Mouse (Mus musculus) hindbrain, embryonic 10.5 days (tissue): ENCODE measurements around the gene Sergef. TPM values are rescaled to one million over a fixed set of nuclear protein-coding genes. Genes with fewer than 3 reads are reported as not detected.

ENCODE experiments used
- DNase-seq: peaks from one replicate; pipeline ENCODE4 v3.0.0-alpha.2; 2017; ENCODE audit warnings: low spot score
- H3K27ac ChIP-seq: fragments of 300-500 bp; sonication (generic); 2 replicates; pipeline ENCODE4 v1.5.1; 2016; ENCODE audit warnings: mild to moderate bottlenecking, moderate library complexity
- H3K27me3 ChIP-seq: fragments of 300-500 bp; sonication (generic); 2 replicates; pipeline ENCODE4 v1.6.1; 2016; ENCODE audit warnings: mild to moderate bottlenecking; ENCODE audit not compliant: poor library complexity, insufficient read depth, severe bottlenecking
- H3K36me3 ChIP-seq: fragments of 300-500 bp; sonication (generic); 2 replicates; pipeline ENCODE4 v1.6.1; 2016; ENCODE audit warnings: mild to moderate bottlenecking, moderate library complexity
- H3K4me1 ChIP-seq: fragments of 300-500 bp; sonication (generic); replicated peaks from 2 replicates; pipeline ENCODE4 v1.6.1; 2016; ENCODE audit warnings: mild to moderate bottlenecking
- H3K4me3 ChIP-seq: fragments of 300-500 bp; sonication (generic); 2 replicates; pipeline ENCODE4 v1.5.1; 2016; ENCODE audit warnings: mild to moderate bottlenecking, moderate library complexity
- H3K9me3 ChIP-seq: fragments of 300-500 bp; sonication (generic); 2 replicates; pipeline ENCODE4 v1.6.1; 2016; ENCODE audit warnings: mild to moderate bottlenecking, moderate library complexity
- WGBS: fragments of 180-500 bp; shearing (Covaris S2); methylation state at CpG from one replicate; pipeline ENCODE4 v1.1.7; 2016; 5-methylcytosine and 5-hydroxymethylcytosine counted together
- polyA plus RNA-seq: library from polyadenylated mRNA; unstranded; fragments of >200 nt; fragmentation: Nextera tagmentation; extraction: Ambion mirVana; gene quantifications from 2 replicates; pipeline ENCODE4 v1.2.1, GENCODE M21; 2016

The Sergef gene
- polyA plus RNA-seq, 1 experiment from 2014 or later, result 18.7 TPM

DNA sequence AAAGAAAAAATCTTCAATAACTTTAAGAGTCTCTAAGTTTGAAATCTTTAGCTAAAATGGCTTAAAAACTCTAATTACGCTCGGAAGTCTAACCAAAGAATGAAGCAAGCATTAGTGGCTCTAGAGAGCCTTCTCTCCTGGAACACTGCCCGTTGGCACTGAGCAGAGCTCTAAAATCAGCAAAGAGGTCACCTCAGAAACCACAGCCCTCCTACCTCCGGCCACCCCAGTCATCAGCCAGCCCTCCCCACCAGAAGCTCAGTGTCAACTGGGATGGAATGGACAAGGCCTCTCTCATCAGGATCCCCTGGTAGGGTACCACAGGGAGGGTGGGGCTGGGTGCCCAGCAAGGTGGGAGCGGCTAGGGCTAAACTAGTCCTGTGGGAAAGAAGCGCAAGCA lies 80.0 kb downstream of the Sergef start:
- H3K27ac ChIP-seq, result no peak overlapping the region
- 95% methylated on average over 6 of the region's 6 CpGs for WGBS
- H3K36me3 ChIP-seq, result peaks cover 5% of the 10 kb centered on the region; the same call in 1 of the 2 replicates
- H3K4me3 ChIP-seq, result no peak overlapping the region
- DNase-seq, result no peak
- no peaks in the 10 kb centered on the region for H3K27me3 ChIP-seq
- no peaks in the 10 kb centered on the region; the same call in 1 of the 2 replicates for H3K9me3 ChIP-seq
- H3K4me1 ChIP-seq, result peaks cover 27% of the 10 kb centered on the region

DNA sequence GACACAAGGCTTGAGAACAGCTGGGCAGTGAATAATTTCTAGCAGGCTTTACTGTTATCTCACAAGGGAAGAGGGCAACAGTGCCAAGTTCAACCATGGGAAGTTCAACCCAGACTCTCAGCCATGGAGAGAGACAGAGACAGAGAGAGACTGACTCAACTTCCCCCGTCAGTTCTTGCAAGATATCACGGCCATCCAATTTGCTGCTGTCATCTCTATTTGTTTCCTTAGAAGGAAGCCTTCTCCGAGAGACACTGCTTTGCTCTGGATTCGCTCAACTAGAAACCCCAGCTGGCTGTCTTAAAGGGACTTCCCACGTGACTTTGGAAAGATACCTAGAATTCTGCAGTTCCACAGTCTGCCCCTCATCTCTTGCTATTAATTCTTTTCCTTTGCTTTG lies 80.6 kb downstream of the Sergef start:
- Histone ChIP-seq H3K9me3 (no peaks in the 10 kb centered on the region), H3K36me3 (0 out of 2 replicates have a peak, but pooled peaks cover 2% of the 10 kb centered on the region), H3K4me3 (no peak overlapping the region), H3K27ac (no peak overlapping the region), H3K27me3 (no peaks in the 10 kb centered on the region), H3K4me1 (peaks cover 33% of the 10 kb centered on the region)
- whole genome bisulfite sequencing, result 82% methylated on average over 5 of the region's 5 CpGs
- DNase-seq, result no peak

DNA sequence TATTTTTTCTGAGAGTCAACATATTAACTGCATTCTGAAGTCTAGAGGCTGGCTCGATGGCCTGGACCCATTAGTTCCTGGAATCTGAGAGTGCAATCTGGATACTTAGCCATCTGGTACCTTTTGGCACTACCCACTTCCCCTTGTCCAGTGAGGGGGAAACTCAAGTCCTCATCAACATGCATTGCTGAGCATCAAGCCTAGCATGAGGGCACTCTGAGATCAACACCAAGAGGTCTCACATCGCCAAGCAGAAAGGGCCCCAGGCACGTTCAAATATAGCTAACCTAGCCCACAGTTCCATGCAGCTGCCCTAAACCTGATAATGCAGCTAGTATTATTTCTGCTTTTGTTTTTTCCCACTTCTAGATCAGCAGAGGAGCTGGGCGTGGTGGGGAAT lies 81.6 kb downstream of the Sergef start:
- H3K4me3 ChIP-seq, result no peak overlapping the region
- H3K4me1 ChIP-seq, result peaks cover 39% of the 10 kb centered on the region
- H3K9me3 ChIP-seq, result no peaks in the 10 kb centered on the region
- no peaks in the 10 kb centered on the region for H3K36me3 ChIP-seq
- H3K27ac ChIP-seq, result no peak overlapping the region
- no peak for DNase-seq
- WGBS, result 91% methylated on average over 4 of the region's 4 CpGs
- H3K27me3 ChIP-seq, result no peaks in the 10 kb centered on the region

DNA sequence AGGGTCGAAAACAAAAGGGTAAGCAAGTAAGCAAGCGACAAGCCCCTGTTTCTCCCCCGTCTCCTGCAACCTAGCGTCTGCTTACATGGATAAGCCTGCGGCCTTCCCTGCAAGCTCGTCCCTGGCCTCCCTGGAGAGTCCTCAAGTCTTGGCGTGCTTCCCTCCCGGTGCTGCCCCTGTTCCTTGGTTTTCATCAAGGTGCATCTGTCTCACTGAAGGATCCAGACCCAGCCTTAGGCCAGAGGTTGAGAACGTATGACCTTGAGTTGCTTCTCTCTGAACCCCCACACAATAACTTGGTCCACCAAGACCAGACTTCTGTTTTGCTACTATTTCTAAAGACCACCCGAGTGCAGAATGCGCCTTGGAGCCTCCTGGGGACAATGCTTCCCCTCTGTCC lies 82.2 kb downstream of the Sergef start:
- H3K27ac ChIP-seq, result peak overlapping the region; percentile 84
- H3K9me3 ChIP-seq, result no peaks in the 10 kb centered on the region
- H3K4me3 ChIP-seq, result no peak overlapping the region
- no peak for DNase-seq
- peaks cover 42% of the 10 kb centered on the region for H3K4me1 ChIP-seq
- WGBS, result 85% methylated on average over 11 of the region's 11 CpGs
- H3K36me3 ChIP-seq, result no peaks in the 10 kb centered on the region
- no peaks in the 10 kb centered on the region for H3K27me3 ChIP-seq

DNA sequence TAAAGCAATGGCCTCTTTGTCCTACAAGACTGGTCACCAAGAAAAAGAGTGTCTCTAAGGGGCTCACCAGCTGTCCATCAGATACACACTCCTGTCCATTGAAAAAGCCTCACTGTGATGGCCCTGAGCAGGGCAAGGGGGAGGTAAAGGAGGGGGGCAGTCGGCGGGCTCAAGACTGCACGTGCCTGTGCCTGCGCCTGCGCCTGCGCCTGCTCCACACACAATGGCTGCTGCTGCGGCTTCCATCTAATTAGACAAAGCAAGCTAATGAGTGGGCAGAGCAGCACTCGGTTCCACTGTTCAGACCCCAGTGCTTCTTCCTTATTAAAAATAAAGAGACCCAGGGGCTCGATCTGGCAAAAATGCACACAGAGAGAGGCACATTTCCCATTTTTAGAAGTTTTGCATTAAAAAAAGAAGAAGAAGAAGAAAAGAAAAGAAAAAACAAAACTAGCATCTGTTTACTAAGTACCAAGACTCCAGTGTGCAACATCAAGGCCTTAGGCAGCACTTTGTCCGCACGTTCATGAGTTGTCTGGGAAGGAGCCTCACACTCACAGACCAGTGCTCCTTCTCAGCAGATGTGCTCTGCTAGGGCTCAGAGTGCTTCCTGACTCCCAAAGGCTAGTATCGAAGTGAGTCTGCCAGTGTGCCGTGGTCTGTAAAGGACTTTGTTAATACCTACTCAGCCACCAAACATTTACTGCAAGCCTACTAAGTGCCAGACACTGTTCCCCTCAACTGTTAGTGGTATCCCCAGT lies 83.1 kb downstream of the Sergef start:
- no peak overlapping the region for H3K4me3 ChIP-seq
- WGBS, result 48% methylated on average over 13 of the region's 13 CpGs
- peaks cover 49% of the 10 kb centered on the region for H3K4me1 ChIP-seq
- no peaks in the 10 kb centered on the region for H3K27me3 ChIP-seq
- no peaks in the 10 kb centered on the region for H3K36me3 ChIP-seq
- DNase-seq, result peak; percentile 52
- H3K27ac ChIP-seq, result peak overlapping the region; percentile 84
- no peaks in the 10 kb centered on the region for H3K9me3 ChIP-seq

DNA sequence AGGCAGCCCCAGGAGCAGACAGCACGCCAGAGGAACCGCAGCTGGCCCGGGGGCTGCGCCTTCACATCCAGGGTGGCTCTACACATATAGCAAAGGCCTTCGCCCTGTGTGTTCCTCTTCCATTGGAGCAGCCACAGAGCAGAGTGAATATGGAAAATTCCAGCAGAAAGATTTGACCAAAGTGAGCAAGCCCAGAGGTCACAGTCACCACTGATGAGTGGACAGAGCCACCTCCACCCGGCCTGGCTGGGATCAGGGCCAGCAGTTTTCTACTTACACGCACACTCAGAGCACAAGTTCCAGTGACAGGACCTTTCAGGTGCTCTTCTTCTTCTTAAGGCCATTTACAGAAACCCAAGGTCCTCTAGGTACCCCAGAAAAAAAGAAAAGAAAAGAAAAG lies 83.9 kb downstream of the Sergef start:
- no peak overlapping the region for H3K4me3 ChIP-seq
- no peaks in the 10 kb centered on the region for H3K27me3 ChIP-seq
- no peak for DNase-seq
- peak overlapping the region; percentile 74 for H3K27ac ChIP-seq
- H3K4me1 ChIP-seq, result peaks cover 50% of the 10 kb centered on the region
- H3K36me3 ChIP-seq, result no peaks in the 10 kb centered on the region
- 89% methylated on average over 7 of the region's 7 CpGs for WGBS
- H3K9me3 ChIP-seq, result no peaks in the 10 kb centered on the region

DNA sequence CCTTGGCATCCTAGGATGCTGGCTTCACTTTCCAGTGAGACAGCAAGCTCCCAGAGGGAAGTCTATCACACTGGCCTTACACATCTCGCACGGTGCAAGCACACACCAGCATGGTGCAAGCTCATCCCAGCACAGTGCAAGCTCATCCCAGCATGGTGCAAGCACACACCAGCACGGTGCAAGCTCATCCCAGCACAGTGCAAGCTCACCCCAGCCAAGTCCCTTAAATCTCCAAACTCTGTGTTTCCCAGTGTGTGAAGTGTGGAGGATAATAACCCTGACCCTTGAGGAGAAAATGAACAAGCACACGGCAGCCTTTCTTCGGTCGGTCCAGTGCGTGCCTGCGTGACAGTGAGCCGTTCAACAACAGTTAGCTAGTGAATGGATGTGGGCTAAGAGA lies 84.8 kb downstream of the Sergef start:
- H3K9me3 ChIP-seq, result no peaks in the 10 kb centered on the region
- no peaks in the 10 kb centered on the region for H3K36me3 ChIP-seq
- no peak overlapping the region; the same call in 1 of the 2 replicates for H3K27ac ChIP-seq
- DNase-seq, result no peak
- H3K27me3 ChIP-seq, result no peaks in the 10 kb centered on the region
- 86% methylated on average over 9 of the region's 9 CpGs for WGBS
- no peak overlapping the region for H3K4me3 ChIP-seq
- peaks cover 50% of the 10 kb centered on the region for H3K4me1 ChIP-seq

DNA sequence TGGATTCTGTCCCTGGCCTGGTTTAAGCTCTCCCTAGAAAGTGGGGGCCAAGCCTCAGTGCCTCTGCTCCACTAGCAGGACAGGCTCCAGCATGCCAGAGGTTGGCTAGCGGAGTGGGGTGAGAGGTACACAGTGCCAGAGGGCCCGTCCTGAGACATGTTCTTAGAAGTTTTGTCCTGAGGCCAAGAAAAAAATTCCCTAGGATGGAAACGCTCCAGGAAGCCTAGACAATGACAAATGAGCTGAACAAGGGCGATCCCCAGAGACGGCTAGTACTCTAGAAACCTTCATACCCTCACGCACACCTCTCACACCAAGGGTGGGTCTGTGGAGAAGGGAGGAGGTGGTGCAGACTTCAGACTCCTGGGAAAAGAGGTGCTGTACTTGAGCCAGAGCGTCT lies 85.6 kb downstream of the Sergef start:
- H3K36me3 ChIP-seq, result no peaks in the 10 kb centered on the region
- no peak overlapping the region for H3K4me3 ChIP-seq
- H3K27ac ChIP-seq, result 0 out of 2 replicates have a peak overlapping the region, but pooled peaks have one; percentile 47
- WGBS, result 65% methylated on average over 7 of the region's 7 CpGs
- no peaks in the 10 kb centered on the region for H3K9me3 ChIP-seq
- no peaks in the 10 kb centered on the region for H3K27me3 ChIP-seq
- peaks cover 50% of the 10 kb centered on the region for H3K4me1 ChIP-seq
- no peak for DNase-seq

DNA sequence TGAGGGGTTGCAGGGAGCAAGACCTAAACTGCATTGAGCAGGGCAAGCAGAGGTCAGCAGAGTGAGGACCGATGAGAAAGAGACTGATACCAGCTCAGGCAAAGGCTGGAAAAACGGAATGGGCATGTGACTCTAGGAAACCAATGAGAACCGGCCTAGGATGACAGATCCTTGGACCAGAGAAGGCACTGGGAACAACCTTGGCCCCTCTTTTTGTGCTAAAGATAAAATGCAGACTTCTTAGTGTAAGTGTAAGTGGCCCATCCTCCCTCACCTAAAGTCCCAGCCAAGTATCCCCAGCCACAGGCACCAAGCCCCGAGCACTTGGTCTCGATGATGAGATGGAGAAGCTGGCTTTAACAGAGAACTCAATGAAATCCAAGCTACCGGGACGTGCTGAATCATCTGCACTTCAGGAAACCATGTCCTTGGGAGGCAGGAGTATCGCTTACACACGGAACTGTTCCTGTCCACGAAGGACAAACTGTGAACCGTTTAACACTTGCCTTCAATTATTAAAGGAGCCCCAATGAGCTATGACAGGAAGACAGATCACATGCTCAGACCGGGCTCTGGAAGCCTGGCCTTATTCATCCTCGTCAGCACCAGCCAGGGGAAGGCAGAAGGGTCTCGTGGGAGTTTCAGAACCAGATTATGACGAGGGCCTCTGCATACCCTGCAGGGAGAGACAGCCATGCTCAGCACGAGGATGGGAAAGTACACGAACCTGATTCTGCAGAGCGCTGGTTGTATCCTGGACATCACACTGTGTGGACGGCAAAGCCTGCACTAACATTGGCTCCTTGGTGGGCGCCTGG lies 87.5 kb downstream of the Sergef start:
- no peak overlapping the region; the same call in 1 of the 2 replicates for H3K27ac ChIP-seq

DNA sequence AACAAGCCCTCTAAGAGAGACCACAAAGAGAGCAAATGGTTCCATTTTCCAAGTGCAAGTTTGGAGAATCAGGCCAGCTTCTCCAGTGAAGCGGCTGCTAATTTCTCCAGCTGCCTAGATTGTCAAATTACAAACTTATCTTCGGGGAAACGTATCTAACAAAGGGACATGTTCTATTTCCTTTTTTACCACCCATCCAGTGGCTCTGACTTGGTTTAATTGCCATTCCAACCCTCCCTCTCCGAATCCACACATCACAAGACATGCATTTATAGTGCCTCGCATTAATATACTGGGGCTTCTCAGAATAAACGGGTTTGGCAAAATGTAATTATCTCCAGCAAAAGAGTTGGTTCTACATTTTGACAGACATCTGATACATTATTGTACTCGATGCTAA lies 88.4 kb downstream of the Sergef start:
- no peaks in the 10 kb centered on the region for H3K36me3 ChIP-seq
- H3K4me3 ChIP-seq, result no peak overlapping the region
- no peaks in the 10 kb centered on the region for H3K27me3 ChIP-seq
- peaks cover 36% of the 10 kb centered on the region for H3K4me1 ChIP-seq
- WGBS, result 89% methylated on average over 7 of the region's 7 CpGs
- H3K27ac ChIP-seq, result no peak overlapping the region
- no peak for DNase-seq
- no peaks in the 10 kb centered on the region for H3K9me3 ChIP-seq

More for the DNA sequence above, 87.5 kb downstream of the Sergef start:
- Histone ChIP-seq H3K4me3 (no peak overlapping the region), H3K9me3 (no peaks in the 10 kb centered on the region), H3K27me3 (no peaks in the 10 kb centered on the region), H3K36me3 (no peaks in the 10 kb centered on the region), H3K4me1 (peaks cover 45% of the 10 kb centered on the region)
- peak; percentile 9 for DNase-seq
- WGBS, result 74% methylated on average over 20 of the region's 20 CpGs

DNA sequence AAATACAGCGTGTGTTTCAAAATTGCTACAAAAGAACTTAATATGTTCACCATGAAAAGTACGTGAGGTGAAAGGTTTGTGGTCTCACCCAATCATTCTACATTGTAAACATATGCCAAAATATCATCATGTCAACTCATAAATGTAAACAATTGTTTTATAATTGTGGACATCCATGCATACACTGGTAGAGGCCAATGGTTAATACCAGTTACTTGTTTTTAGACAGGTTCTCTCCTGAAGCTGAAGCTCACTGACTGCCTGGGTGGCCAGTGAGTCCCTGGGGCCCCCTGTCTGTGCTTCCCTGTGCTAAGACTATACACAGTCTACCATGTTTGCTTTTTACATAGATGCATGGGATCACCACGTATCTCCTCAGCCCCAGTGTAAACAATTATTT lies 91.5 kb downstream of the Sergef start:
- DNase-seq, result no peak
- H3K4me1 ChIP-seq, result peaks cover 11% of the 10 kb centered on the region
- 86% methylated on average over 3 of the region's 3 CpGs for WGBS

DNA sequence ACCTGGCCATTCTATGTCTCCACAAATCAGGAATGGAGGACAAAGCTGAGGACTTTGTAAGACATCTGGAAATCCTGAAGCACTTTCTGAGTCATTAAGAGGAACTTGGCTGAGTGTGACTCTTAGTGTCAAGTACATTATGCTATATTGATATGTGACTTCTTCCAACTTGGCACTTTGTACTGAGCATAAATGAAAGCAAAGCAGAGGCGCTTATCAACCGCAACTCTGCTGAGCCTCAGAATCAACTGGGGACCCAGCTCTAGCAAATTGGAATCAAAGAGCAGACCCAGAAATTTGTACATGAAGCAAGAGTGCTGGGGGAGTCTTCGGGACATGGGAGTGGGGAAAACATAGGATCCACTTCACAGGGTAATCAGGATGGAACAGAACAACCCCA lies 92.0 kb downstream of the Sergef start:
- DNase-seq, result no peak
- Histone ChIP-seq H3K27ac (no peak overlapping the region), H3K4me3 (no peak overlapping the region), H3K27me3 (no peaks in the 10 kb centered on the region), H3K4me1 (peaks cover 10% of the 10 kb centered on the region), H3K9me3 (no peaks in the 10 kb centered on the region), H3K36me3 (no peaks in the 10 kb centered on the region)
- WGBS, result 96% methylated on average over 3 of the region's 3 CpGs

More for the DNA sequence above, 91.5 kb downstream of the Sergef start:
- H3K27ac ChIP-seq, result no peak overlapping the region
- no peak overlapping the region for H3K4me3 ChIP-seq
- no peaks in the 10 kb centered on the region for H3K9me3 ChIP-seq
- no peaks in the 10 kb centered on the region for H3K27me3 ChIP-seq
- H3K36me3 ChIP-seq, result no peaks in the 10 kb centered on the region

DNA sequence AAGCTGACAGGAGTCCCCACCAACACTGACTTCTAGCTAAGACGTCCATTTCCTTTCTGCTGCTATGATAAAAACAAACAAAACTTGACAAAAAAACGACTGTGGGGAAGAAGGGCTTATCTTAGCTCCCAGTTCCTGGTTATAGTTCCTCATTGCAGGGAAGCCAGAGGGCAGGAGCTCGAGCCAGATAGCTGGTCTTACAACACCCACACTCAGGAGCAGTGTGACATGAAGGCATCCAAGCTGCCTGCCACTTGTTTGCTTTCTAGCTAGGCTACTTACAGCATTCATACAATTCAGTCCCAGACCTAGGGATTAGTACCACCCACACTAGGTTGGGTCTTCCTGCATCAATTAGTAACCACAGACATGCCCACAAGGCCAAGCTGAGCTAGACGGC lies 93.1 kb downstream of the Sergef start:
- Histone ChIP-seq H3K9me3 (no peaks in the 10 kb centered on the region), H3K27me3 (no peaks in the 10 kb centered on the region), H3K27ac (no peak overlapping the region), H3K4me1 (peaks cover under 1% of the 10 kb centered on the region; the same call in 1 of the 2 replicates), H3K36me3 (no peaks in the 10 kb centered on the region), H3K4me3 (no peak overlapping the region)
- no peak for DNase-seq
- WGBS, result 69% methylated on average over 4 of the region's 4 CpGs
